Mouse (Mus musculus) hematopoietic stem cell, adult 5-6 weeks (primary cell): ENCODE measurements around the gene Lpcat3. TPM values are rescaled to one million over a fixed set of nuclear protein-coding genes. Genes with fewer than 3 reads are reported as not detected.
"Not testable (repeated sequence)": the region's sequence is repeated elsewhere in the genome, so short reads cannot be mapped to it uniquely, and the experiment has no call there.

Experiments used
- ATAC-seq, 2 experiments: fragments of 125-278 bp in 1 of 2; replicated peaks in 1 of 2; 2 replicates each; pipeline ENCODE4 v1.8.0; 2016 to 2017; ENCODE audit warnings: inconsistent platforms in 2 of 2, mild to moderate bottlenecking in 2 of 2, moderate number of reproducible peaks in 2 of 2, low read depth in 1 of 2, moderate TSS enrichment in 1 of 2; ENCODE audit not compliant: low FRiP score in 2 of 2, poor library complexity in 2 of 2, severe bottlenecking in 2 of 2, insufficient read depth in 1 of 2, low TSS enrichment in 1 of 2
- total RNA-seq: library from RNA; stranded (forward); fragments of 172-1452, 232-1000 nt; gene quantifications from 2 replicates; pipeline ENCODE4 v1.2.3, GENCODE M21; 2017

Lpcat3 gene
- total RNA-seq, 1 experiment from 2014 or later = 28.5 TPM

GRCm38 (mm10) chr6:124670281-124670900, 7.6 kb downstream of the Lpcat3 start:
- no peak for ATAC-seq

GRCm38 (mm10) chr6:124672100-124672499, 9.3 kb downstream of the Lpcat3 start:
- no peak for ATAC-seq

GRCm38 (mm10) chr6:124673619-124674018, 10.8 kb downstream of the Lpcat3 start:
- no peak for ATAC-seq

DNA sequence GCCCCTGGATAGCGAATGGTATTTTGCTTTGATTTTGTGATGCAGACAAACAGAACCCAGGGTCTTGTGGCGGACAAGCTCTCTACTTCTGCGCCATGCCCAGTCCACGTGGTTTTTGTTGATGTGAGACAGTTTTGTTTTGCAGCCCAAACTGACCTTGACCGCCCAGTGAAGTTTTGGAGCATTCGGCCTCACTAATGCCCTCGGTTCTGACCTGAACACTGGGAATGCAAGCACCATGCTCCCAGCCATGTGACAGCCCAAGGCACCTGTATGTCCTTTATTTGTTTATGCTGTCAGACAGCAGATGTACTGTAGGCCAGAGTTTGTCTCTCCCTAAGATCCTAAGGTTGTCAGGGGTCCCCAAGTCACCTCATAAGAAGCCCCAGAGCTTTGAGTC, 11.8 kb downstream of the Lpcat3 start:
- no peak for ATAC-seq

- ATAC-seq = no peak
Observed at GRCm38 (mm10) chr6:124676171-124676570, 13.3 kb downstream of the Lpcat3 start.

GRCm38 (mm10) chr6:124678769-124679168, 15.9 kb downstream of the Lpcat3 start:
- no peak for ATAC-seq

DNA sequence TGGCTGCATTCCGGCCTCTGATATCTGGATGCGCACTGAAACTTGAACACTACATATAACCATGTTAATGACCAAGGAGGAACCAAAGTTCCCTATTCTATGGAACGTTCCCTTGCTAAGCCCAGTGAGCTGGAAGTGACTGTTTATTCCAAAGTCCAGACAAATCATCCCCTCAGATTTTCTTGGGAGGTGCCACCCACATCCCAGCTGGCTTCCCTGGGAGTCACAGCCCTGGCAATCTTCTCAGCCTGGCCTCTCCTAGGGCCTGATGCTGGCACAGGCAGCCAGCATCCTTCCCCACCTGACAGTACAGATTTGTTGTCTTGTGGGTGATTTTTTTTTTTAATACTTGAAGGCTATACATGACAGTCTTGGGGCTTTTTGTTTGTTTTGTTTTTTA, 16.7 kb downstream of the Lpcat3 start:
- ATAC-seq = no peak

- ATAC-seq = not testable (repeated sequence)
Observed at GRCm38 (mm10) chr6:124682291-124682690, 19.5 kb downstream of the Lpcat3 start.

DNA sequence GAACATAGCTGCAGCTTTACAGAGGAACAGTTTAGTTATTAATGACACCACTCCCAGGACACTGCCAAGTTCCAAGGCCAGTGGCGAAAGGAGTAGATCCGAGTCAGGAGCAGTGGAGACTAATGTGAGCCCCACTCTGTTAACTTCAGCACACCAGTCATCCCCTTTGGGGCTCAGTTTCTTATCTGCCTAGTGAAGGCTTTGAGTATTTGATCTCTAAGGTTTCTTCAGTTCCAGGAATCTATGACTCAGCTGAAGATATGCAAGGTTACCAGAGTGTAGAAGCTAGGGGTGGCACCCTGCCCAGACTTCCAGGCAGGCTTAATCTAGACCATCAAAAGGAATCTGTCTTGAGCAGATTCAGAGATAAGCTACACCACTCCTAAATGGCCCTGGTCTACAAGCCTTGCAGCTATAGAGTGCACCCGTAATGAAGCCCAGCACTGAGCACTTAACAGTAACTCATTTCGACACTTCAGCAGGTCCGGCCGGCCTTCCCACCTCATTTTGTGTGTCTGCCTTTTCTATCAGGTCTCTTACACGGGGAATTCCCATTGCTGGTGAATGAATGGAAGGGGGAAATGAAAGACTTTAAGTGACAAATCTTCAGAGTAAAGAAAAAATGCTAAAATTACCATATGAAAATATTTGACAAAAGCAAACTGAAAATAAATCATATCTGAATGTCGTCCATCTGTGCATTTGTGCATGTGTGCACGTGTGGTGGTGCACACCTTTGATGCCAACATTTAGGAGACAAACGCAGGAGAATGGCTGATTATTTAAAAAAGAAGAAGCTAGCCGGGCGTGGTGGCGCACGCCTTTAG, 21.0 kb downstream of the Lpcat3 start:
- ATAC-seq = peak in 1 of 2 experiments; percentile 12; a peak in 1 of 4 replicates

DNA sequence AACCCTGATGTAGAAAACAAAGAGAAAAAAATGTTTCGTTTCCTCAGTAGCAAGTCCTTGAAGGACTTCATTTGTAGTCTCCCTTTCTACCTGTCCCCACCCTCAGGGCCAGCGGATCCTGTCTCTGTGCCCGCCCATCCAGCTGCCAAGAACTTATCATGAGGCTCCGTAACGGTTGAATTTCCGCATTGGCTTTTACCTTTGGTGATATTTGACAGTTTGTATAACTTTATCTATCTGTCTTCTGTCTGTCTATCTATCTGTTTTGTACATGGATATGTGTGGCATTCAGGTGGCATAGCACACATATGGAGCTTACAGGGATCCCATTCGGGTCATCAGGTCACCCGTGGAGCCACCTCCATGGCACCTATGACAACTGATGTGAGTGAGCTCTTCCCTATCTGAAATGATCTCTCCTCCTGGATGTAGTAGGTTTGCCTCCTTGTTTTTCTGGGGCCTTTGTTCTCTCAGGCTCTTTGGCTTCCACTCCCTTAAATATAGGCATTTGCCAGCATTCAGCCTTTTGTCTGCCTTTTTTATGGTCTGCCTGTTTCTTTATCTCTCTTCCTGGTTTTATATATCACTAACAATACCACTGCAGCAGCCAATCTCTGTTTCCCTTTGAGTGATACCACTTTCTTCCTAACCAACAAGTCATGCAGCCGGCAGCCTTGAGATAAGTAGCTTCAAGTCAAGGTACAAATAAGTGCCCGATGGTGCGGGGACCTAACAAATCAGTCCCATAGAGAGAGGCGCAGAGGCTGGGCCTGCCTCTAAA, 23.0 kb downstream of the Lpcat3 start:
- peak; percentile 16 to 51; a peak in 2 of 4 replicates for ATAC-seq

DNA sequence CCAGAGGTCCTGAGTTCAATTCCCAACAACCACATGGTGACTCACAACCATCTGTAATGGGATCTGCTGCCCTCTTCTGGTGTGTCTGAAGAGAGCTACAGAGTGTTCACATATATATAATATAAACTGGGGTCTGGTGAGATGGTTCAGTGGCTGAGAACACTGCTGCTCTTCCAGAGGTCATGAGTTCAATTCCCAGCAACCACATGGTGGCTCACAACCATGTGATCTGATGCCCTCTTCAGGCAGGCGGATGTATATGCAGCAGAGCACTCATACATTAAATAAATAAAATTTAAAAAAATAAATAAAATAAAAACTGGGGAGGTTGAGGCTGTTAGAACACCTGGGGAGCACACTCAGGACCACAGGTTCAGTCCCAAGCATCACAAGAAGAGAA, 23.8 kb downstream of the Lpcat3 start:
- ATAC-seq = not testable (repeated sequence)

DNA sequence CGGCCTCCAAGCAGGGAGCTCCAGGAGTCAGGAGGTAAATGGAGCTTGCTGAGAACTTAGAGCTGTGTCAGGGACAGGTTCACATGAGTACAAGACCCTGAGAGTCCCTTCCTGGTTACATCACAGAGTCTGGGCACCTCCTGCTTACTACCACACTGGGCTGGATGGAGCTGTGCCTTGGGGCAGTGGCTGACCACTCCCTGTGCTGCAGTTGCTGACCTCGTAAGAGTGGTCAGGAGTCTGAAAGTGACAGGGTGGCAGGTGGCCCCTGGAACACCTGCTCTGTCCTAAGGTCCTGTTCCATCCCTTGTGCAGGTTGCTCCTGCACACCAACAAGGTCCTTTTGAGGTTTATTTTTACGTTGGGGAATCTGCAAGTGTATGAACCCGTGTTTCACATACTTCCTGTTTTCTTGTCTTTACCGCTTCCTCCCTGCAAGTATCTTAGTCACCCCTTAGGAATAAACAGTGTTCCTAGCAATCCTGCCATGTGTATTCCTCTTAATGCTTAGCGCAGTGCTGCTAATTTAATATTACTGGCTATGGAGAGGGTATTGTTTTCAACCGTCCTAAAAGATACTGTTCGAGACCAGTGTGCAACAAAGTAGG, 25.4 kb downstream of the Lpcat3 start:
- peak; percentile 54 to 55; a peak in 3 of 4 replicates for ATAC-seq

- ATAC-seq = no peak
Observed at GRCm38 (mm10) chr6:124689011-124689410, 26.2 kb downstream of the Lpcat3 start.

- no peak for ATAC-seq
Observed at GRCm38 (mm10) chr6:124690517-124690916, 27.7 kb downstream of the Lpcat3 start.

GRCm38 (mm10) chr6:124693243-124693981, 30.6 kb downstream of the Lpcat3 start:
- peak in 1 of 2 experiments; percentile 6; a peak in 1 of 4 replicates for ATAC-seq

DNA sequence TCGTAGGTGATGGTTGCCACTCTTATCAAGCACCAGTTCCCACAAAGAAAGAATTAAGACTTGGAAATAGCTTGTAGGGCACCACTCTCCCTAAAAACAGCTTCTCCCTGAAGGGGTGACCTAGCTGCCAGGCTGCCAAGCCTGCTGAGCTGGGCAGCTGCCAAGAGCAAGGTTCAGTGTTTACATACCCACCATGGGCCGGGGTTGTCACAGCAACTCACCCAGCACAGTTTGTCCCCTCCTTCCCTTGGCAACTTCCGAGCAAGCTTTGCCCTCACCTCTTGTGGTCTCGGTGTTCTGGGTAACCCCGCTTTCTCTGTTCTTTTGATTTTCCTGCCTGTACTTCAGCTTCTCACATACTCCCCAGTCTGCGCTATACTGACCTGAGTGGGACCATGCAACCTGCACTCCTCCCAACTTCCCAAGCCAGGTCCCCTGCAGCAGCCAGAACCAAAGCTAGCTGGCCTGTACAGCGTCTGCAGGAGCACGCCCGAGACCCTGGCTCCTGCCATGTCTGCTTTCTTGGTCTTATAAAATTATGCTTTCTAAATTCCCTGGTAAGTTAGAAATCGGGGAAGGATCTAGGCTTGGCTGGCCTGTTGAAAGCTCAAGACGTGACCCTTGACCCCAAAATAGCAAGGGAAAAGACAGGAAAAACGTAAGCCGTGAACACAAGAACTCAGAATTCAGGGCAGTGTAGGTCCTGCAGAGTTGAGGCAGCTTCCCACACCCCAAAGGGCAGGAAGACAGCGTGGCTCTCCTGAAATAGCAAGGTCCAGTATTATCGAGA, 31.5 kb downstream of the Lpcat3 start:
- peak; percentile 95 to 97 for ATAC-seq
